Mouse (Mus musculus): ENCODE results near the gene Pramef17. TPM values are rescaled to one million over a fixed set of nuclear protein-coding genes. Genes with fewer than 3 reads are reported as not detected.
"Not testable (repeated sequence)": the region's sequence is repeated elsewhere in the genome, so short reads cannot be mapped to it uniquely, and the experiment has no call there.

Pramef17 gene
- not detected for total RNA-seq (2021)
- long read RNA-seq: 0 reads

DNA sequence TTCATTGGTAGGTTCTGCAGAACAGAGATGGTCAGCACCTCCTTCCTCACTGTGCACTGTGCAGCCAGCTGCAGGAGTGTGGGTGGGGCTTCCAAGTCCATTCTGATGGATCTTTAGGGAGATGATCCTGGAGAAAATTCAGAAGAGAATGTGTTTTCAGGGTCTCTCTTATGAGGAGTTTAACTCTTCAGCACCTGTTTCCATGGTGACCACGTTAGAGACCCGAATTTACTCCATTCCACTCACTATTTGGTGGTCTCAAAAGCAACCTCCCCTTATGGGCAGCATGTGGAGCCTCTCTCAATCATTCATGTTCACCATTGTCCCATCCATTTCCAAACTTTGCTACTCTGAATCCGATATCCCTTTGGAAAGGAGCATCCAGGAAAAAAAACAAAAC lies at the start of gene Pramef17:
TSS of gene Pramef17 (minus strand) at position 101 of the 400 bp plus-strand sequence.
- not testable (repeated sequence) for DNase-seq (ENCODE audit: low spot score in 2 of 2)

DNA sequence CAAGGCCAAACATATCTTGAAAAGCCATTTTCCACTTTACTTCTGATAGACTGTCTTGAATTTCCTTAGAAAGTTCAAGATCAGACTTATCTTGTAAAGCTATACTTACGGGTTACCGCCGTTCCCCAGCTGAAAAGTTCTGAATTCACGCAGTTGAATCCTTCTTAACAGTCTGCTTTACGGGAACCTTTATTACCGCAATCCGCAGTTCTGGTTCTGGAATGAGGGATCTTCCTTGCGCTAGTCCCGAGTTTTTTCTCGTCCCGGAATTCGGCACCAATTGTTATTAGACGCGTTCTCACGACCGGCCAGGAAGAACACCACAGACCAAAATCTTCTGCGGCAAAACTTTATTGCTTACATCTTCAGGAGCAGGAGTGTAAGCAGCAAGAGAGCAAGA lies 6.0 kb downstream of the Pramef17 start:
- peak; percentile 46 to 62 for DNase-seq (ENCODE audit: low spot score in 2 of 2)

- DNase-seq (ENCODE audit: low spot score in 2 of 2): peak; percentile 22 to 41
Measured at GRCm38 (mm10) chr4:143987475-143987941, 6.7 kb downstream of the Pramef17 start.

- DNase-seq (ENCODE audit: low spot score in 2 of 2): peak; percentile 18 to 19
Measured at GRCm38 (mm10) chr4:143985733-143986132, 8.4 kb downstream of the Pramef17 start.

DNA sequence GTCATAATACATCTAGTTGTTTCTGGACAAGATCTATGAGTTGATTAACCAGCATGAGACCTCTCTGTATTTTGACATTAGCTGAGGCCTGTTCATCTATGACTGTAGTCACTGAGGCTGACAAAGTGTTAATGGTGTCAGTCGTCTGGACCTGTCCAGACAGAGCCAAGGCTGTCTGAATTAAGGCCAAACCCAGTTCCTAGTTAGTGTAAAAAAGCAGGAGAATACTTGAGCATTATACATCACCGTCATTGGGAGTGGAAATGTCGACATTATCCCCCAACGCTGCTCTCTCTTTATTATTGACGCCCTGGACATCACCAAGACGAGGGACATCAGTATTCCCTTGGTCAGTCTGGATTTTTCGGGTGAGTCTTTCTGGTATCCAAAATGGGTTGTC lies 9.0 kb downstream of the Pramef17 start:
- peak; percentile 5 to 21 for DNase-seq (ENCODE audit: low spot score in 2 of 2)

DNA sequence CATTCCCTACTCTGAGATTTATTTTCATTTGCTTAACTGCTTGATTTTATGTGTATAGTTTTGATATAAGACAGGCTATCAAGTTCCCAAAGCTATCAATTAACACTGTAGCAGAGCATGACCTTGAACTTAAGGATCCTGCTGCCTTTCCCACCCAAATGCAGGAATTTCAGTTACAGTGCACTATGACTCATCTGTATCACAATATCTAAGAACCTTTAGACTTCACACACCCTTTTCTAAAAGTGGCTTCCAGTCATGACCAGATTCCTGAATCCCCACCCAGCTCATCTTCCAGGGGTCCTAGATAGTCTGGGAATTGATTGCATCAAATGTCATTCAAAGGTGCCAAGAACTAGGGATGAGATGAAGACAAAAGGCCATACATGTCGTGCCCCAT lies 10.7 kb downstream of the Pramef17 start:
- DNase-seq (ENCODE audit: low spot score in 2 of 2): not testable (repeated sequence)

- not testable (repeated sequence) for DNase-seq (ENCODE audit: low spot score in 2 of 2)
Measured at GRCm38 (mm10) chr4:143966850-143967249, 27.3 kb downstream of the Pramef17 start, which contains the start of gene Gm13101. Gene Gm13101 (minus strand): TSS chr4:143966950.

GRCm38 (mm10) chr4:143950916-143951315 lies 43.3 kb downstream of the Pramef17 start, which contains the start of gene Pramef25:
Gene Pramef25 (minus strand): TSS chr4:143951016.
- not testable (repeated sequence) for DNase-seq (ENCODE audit: low spot score in 2 of 2)

Other genes with a start within 250 kb of the Pramef17 start
- gene Gm13023, start 205.0 kb downstream of the Pramef17 start, total RNA-seq (2021): not detected
- gene Gm13084, start 178.3 kb downstream of the Pramef17 start, total RNA-seq (2021): not detected
- gene Gm13103, start 147.9 kb downstream of the Pramef17 start, total RNA-seq (2021): not detected
- not detected for gene Pramef6, start 94.0 kb downstream of the Pramef17 start, total RNA-seq (2021)
- not detected for gene Pramef25, start 43.4 kb downstream of the Pramef17 start, total RNA-seq (2021)
- not detected for gene Gm13101, start 27.4 kb downstream of the Pramef17 start, total RNA-seq (2021)
- not detected for gene Pramel4, start 64.8 kb upstream of the Pramef17 start, total RNA-seq (2021)
- not detected for gene Gm13102, start 112.1 kb upstream of the Pramef17 start, total RNA-seq (2021)
- not detected for gene Oog3, start 168.3 kb upstream of the Pramef17 start, total RNA-seq (2021)
- gene Oog2, start 196.3 kb upstream of the Pramef17 start, total RNA-seq (2021): not detected
- not detected for gene C87977, start 218.9 kb upstream of the Pramef17 start, total RNA-seq (2021)